Mouse (Mus musculus) liver, embryonic 16.5 days (tissue): ENCODE measurements around the gene Wnt1. TPM values are rescaled to one million over a fixed set of nuclear protein-coding genes. Genes with fewer than 3 reads are reported as not detected.

Source experiments
- ATAC-seq: fragments of 200-750 bp; cut with Nextera tagmentation; 2 replicates; pipeline ENCODE4 v1.8.0; 2017; ENCODE audit warnings: low read depth, mild to moderate bottlenecking, moderate number of reproducible peaks, moderate library complexity
- H3K27ac ChIP-seq: fragments of 300-500 bp; sonication (generic); 2 replicates; pipeline ENCODE4 v1.5.1; 2014; ENCODE audit warnings: mild to moderate bottlenecking, low read length
- H3K27me3 ChIP-seq: fragments of 300-500 bp; sonication (generic); 2 replicates; pipeline ENCODE4 v1.6.1; 2014; ENCODE audit warnings: low read depth, low read length, mixed read lengths; ENCODE audit not compliant: control insufficient read depth, insufficient read depth
- H3K36me3 ChIP-seq: fragments of 300-500 bp; sonication (generic); 2 replicates; pipeline ENCODE4 v1.6.1; 2014; ENCODE audit warnings: mild to moderate bottlenecking; ENCODE audit not compliant: control insufficient read depth, insufficient read depth
- H3K4me1 ChIP-seq: fragments of 300-500 bp; sonication (generic); 2 replicates; pipeline ENCODE4 v1.6.1; 2014; ENCODE audit warnings: low read depth, low read length, mixed read lengths; ENCODE audit not compliant: control insufficient read depth
- H3K4me2 ChIP-seq: fragments of 300-500 bp; sonication (generic); 2 replicates; pipeline ENCODE4 v1.6.1; 2014; ENCODE audit warnings: low read depth, low read length, mixed read lengths
- H3K4me3 ChIP-seq: fragments of 300-500 bp; sonication (generic); 2 replicates; pipeline ENCODE4 v1.5.1; 2014; ENCODE audit warnings: low read depth, mild to moderate bottlenecking, low read length
- H3K9ac ChIP-seq: fragments of 300-500 bp; sonication (generic); 2 replicates; pipeline ENCODE4 v1.6.1; 2014; ENCODE audit warnings: low read depth, low read length
- H3K9me3 ChIP-seq: fragments of 300-500 bp; sonication (generic); replicated peaks from 2 replicates; pipeline ENCODE4 v1.6.1; 2016; ENCODE audit warnings: low read length; ENCODE audit not compliant: control insufficient read depth
- WGBS: fragments of 180-500 bp; shearing (Covaris S2); extraction: QIAGEN DNeasy Blood & Tissue Kit; methylation state at CpG from one replicate; pipeline ENCODE4 v1.1.7; 2014; ENCODE audit not compliant: insufficient replicate concordance; 5-methylcytosine and 5-hydroxymethylcytosine counted together
- polyA plus RNA-seq: library from polyadenylated mRNA; unstranded; fragments of >200 nt; fragmentation: Nextera tagmentation; extraction: Ambion mirVana; gene quantifications from 2 replicates; pipeline ENCODE4 v1.2.1, GENCODE M21; 2015

Gene Wnt1
- polyA plus RNA-seq, 1 experiment from 2014 or later: not detected

DNA sequence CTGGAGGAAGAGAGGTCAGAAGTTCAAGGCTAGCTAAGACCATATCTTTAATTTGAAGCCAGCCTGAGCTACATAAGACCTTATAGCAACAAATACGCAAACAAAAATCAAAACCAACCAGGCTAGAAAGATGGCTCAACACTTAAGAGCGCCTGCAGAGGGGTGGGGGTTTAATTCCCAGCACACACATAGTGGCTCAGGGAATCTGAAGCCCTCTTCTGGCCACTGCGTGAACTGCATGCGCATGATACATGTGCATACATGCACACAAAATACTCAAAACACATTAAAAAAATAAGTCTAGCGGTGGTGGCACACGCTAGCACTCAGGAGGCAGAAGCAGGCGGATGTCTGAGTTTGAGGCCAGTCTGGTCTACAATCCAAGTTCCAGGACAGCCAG, 3.9 kb upstream of the Wnt1 start:
- 31% methylated on average over 7 of the region's 7 CpGs for WGBS
- peaks cover 59% of the 10 kb centered on the region for H3K27me3 ChIP-seq
- no peak for ATAC-seq
- H3K9ac ChIP-seq: no peak overlapping the region
- H3K9me3 ChIP-seq: no peaks in the 10 kb centered on the region
- H3K36me3 ChIP-seq: no peaks in the 10 kb centered on the region
- no peak overlapping the region for H3K4me3 ChIP-seq
- no peak overlapping the region for H3K27ac ChIP-seq
- H3K4me2 ChIP-seq: no peak overlapping the region
- no peaks in the 10 kb centered on the region; the same call in 1 of the 2 replicates for H3K4me1 ChIP-seq

DNA sequence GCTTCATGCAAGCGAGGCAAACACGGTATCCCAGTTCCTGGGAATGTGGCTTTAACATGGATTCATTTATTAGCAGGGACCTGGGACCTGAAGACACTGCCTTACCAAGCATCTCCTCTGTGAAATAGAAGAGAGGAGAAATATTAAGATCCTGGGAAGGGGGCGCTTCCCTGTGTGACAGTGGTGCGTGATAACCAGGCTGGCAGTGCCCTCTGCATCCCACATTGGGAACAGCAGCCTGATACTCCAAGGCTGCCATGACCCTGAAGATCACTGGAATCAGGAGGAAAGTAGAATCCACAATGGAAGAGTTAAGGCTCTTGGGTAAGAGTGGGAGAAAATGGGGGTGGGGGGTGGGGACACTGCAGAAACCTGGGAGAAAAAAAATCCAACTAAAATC, 1.7 kb upstream of the Wnt1 start:
- H3K4me1 ChIP-seq: no peaks in the 10 kb centered on the region; the same call in 1 of the 2 replicates

DNA sequence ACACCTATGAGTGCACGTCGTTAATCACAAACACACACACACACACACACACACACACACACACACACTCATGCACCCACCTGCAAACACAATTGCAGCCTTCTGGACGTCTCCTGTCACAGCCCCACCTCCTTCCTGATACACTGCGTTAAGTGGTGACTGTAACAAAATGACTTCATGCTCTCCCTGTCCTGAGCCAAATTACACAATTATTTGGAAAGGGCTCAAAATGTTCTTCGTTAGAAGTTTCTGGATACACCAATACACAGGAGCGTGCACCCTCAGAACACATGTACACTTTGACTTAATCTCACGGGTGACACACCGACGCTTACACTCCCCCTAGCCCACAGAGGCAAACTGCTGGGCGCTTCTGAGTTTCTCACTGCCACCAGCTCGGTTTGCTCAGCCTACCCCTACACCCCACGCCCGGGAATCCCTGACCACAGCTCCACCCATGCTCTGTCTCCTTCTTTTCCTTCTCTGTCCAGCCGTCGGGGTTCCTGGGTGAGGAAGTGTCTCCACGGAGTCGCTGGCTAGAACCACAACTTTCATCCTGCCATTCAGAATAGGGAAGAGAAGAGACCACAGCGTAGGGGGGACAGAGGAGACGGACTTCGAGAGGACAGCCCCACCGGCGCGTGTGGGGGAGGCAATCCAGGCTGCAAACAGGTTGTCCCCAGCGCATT, 541 bp upstream of the Wnt1 start:
- no peak overlapping the region for H3K4me3 ChIP-seq
- no peak overlapping the region for H3K4me2 ChIP-seq
- peaks cover 76% of the 10 kb centered on the region for H3K27me3 ChIP-seq
- H3K9me3 ChIP-seq: no peaks in the 10 kb centered on the region
- H3K9ac ChIP-seq: no peak overlapping the region
- no peak for ATAC-seq
- no peaks in the 10 kb centered on the region; the same call in 1 of the 2 replicates for H3K4me1 ChIP-seq
- H3K27ac ChIP-seq: no peak overlapping the region
- H3K36me3 ChIP-seq: no peaks in the 10 kb centered on the region
- 9% methylated on average over 24 of the region's 24 CpGs for WGBS

More for the DNA sequence above, 1.7 kb upstream of the Wnt1 start:
- Histone ChIP-seq H3K4me3 (no peak overlapping the region), H3K9ac (no peak overlapping the region), H3K27ac (no peak overlapping the region), H3K4me2 (no peak overlapping the region), H3K36me3 (no peaks in the 10 kb centered on the region), H3K9me3 (no peaks in the 10 kb centered on the region), H3K27me3 (peaks cover 64% of the 10 kb centered on the region)
- WGBS: 28% methylated on average over 4 of the region's 4 CpGs
- no peak for ATAC-seq

DNA sequence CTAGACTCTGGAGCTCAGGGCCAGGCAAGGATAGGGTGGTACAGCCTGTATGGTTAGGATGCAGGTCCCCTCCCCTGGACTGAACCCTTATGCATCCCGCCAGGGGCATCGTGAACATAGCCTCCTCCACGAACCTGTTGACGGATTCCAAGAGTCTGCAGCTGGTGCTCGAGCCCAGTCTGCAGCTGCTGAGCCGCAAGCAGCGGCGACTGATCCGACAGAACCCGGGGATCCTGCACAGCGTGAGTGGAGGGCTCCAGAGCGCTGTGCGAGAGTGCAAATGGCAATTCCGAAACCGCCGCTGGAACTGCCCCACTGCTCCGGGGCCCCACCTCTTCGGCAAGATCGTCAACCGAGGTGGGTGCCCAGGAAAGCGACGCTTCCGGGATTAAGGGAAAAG, 1.1 kb downstream of the Wnt1 start:
- no peak overlapping the region for H3K27ac ChIP-seq
- ATAC-seq: no peak
- H3K4me1 ChIP-seq: no peaks in the 10 kb centered on the region; the same call in 1 of the 2 replicates
- H3K9ac ChIP-seq: no peak overlapping the region
- no peaks in the 10 kb centered on the region for H3K36me3 ChIP-seq
- peaks cover 89% of the 10 kb centered on the region for H3K27me3 ChIP-seq
- WGBS: 1% methylated on average over 23 of the region's 23 CpGs
- H3K9me3 ChIP-seq: no peaks in the 10 kb centered on the region
- H3K4me3 ChIP-seq: no peak overlapping the region
- no peak overlapping the region for H3K4me2 ChIP-seq

DNA sequence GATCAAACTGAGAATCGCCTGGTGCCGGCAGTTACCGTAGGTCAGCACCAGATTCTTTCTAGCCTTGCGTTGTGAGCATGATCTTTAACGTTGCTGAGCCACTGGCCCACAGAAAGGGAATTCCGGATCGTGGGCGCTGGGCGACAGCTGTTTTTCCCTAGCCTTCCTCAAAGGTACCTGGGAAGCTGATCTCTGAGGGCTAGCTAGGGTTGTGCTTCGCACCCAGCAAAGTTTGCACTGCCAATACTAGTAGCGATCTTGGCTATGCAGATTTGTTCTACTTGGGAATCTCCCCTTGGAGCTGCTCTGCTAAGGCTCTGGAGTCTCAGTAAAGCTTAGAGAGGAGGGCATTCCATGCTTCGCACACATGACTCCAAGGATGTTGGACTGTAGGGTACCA, 1.6 kb downstream of the Wnt1 start:
- Histone ChIP-seq H3K27me3 (peaks cover 93% of the 10 kb centered on the region), H3K9ac (no peak overlapping the region), H3K4me2 (no peak overlapping the region), H3K9me3 (no peaks in the 10 kb centered on the region), H3K4me3 (no peak overlapping the region), H3K36me3 (no peaks in the 10 kb centered on the region), H3K27ac (no peak overlapping the region), H3K4me1 (no peaks in the 10 kb centered on the region; the same call in 1 of the 2 replicates)
- ATAC-seq: no peak
- WGBS: under 1% methylated on average over 12 of the region's 12 CpGs

DNA sequence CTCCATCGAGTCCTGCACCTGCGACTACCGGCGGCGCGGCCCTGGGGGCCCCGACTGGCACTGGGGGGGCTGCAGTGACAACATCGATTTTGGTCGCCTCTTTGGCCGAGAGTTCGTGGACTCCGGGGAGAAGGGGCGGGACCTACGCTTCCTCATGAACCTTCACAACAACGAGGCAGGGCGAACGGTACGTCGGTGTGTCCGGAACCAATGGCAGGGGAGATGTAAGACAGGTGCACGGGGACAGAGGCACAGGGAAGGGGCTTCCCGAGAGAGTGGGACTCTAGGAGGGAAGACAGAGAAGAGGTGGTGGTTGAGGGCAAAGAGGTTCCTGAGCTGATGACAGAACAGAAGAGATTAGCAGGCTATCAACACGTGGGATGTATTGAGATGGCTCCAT, 2.1 kb downstream of the Wnt1 start:
- no peaks in the 10 kb centered on the region for H3K9me3 ChIP-seq
- WGBS: 2% methylated on average over 23 of the region's 23 CpGs
- no peaks in the 10 kb centered on the region; the same call in 1 of the 2 replicates for H3K4me1 ChIP-seq
- no peak overlapping the region for H3K4me3 ChIP-seq
- no peaks in the 10 kb centered on the region for H3K36me3 ChIP-seq
- H3K27me3 ChIP-seq: peaks cover 96% of the 10 kb centered on the region
- H3K27ac ChIP-seq: no peak overlapping the region
- ATAC-seq: no peak
- no peak overlapping the region for H3K9ac ChIP-seq
- no peak overlapping the region for H3K4me2 ChIP-seq

DNA sequence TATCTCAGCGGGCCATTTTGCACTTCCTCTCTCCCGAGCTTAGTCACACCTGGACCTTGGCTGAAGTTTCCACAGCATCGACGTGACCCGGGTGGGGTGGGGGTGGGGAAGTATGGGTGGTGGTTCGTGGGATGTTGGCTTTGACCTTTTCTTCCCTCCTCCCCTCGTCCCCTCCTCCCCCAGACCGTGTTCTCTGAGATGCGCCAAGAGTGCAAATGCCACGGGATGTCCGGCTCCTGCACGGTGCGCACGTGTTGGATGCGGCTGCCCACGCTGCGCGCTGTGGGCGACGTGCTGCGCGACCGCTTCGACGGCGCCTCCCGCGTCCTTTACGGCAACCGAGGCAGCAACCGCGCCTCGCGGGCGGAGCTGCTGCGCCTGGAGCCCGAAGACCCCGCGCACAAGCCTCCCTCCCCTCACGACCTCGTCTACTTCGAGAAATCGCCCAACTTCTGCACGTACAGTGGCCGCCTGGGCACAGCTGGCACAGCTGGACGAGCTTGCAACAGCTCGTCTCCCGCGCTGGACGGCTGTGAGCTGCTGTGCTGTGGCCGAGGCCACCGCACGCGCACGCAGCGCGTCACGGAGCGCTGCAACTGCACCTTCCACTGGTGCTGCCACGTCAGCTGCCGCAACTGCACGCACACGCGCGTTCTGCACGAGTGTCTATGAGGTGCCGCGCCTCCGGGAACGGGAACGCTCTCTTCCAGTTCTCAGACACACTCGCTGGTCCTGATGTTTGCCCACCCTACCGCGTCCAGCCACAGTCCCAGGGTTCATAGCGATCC, 2.8 kb downstream of the Wnt1 start:
- peaks cover 99% of the 10 kb centered on the region for H3K27me3 ChIP-seq
- no peak for ATAC-seq
- H3K27ac ChIP-seq: no peak overlapping the region
- no peaks in the 10 kb centered on the region; the same call in 1 of the 2 replicates for H3K4me1 ChIP-seq
- 3% methylated on average over 73 of the region's 75 CpGs for WGBS
- H3K4me2 ChIP-seq: no peak overlapping the region
- no peak overlapping the region for H3K9ac ChIP-seq
- H3K36me3 ChIP-seq: no peaks in the 10 kb centered on the region
- no peaks in the 10 kb centered on the region for H3K9me3 ChIP-seq
- H3K4me3 ChIP-seq: no peak overlapping the region

DNA sequence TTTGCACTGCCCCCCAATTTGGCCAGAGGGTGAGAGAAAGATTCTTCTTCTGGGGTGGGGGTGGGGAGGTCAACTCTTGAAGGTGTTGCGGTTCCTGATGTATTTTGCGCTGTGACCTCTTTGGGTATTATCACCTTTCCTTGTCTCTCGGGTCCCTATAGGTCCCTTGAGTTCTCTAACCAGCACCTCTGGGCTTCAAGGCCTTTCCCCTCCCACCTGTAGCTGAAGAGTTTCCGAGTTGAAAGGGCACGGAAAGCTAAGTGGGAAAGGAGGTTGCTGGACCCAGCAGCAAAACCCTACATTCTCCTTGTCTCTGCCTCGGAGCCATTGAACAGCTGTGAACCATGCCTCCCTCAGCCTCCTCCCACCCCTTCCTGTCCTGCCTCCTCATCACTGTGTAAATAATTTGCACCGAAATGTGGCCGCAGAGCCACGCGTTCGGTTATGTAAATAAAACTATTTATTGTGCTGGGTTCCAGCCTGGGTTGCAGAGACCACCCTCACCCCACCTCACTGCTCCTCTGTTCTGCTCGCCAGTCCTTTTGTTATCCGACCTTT, 3.6 kb downstream of the Wnt1 start:
- no peak overlapping the region for H3K9ac ChIP-seq
- H3K4me3 ChIP-seq: no peak overlapping the region
- H3K27ac ChIP-seq: no peak overlapping the region
- H3K27me3 ChIP-seq: peaks cover 99% of the 10 kb centered on the region
- 3% methylated on average over 13 of the region's 13 CpGs for WGBS
- H3K9me3 ChIP-seq: no peaks in the 10 kb centered on the region
- no peaks in the 10 kb centered on the region; the same call in 1 of the 2 replicates for H3K4me1 ChIP-seq
- ATAC-seq: no peak
- H3K36me3 ChIP-seq: no peaks in the 10 kb centered on the region
- H3K4me2 ChIP-seq: no peak overlapping the region
